Mouse (Mus musculus): Measurements from ENCODE around the gene Mphosph10. TPM values are rescaled to one million over a fixed set of nuclear protein-coding genes. Genes with fewer than 3 reads are reported as not detected.

Mphosph10 gene
- polyA plus RNA-seq, 2 experiments, result 13.4 to 23.0 TPM

DNA sequence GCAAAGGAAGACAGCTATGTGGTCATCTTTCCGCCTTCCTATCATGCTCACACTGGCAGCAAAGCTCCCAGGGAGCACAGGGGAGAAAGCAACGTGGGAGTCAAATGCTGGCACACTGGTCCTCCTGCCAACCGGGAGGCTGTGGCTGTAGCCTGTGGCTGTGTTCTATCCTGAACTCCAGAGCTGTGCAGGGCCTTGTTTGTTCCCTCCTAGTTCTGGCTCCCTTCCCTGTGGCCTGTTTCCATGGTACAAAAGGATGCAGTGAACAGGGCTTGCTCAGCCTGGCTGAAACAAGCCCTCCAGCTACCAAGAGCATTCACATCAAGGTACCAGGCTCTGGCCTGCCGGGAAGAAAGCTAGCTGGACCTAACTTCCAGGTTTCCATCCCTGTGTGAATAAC, 41.0 kb downstream of the Mphosph10 start:
- 51% methylated on average over 4 of the region's 4 CpGs for WGBS (ENCODE audit: insufficient replicate concordance)
- DNase-seq (ENCODE audit: low read depth in 3 of 3, low spot score in 3 of 3), result no peak
- Histone ChIP-seq H3K4me2 (ENCODE audit: low read depth) (no peak overlapping the region), H3K27me3 (ENCODE audit: control insufficient read depth, insufficient read depth, low read length) (no peaks in the 10 kb centered on the region), H3K9ac (replicated peaks) (no peak overlapping the region), H3K9me3 (ENCODE audit: control insufficient read depth, low read length) (no peaks in the 10 kb centered on the region), H3K4me1 (replicated peaks; ENCODE audit: control insufficient read depth in 2 of 2, insufficient read depth in 2 of 2, low read length in 1 of 2) (no peaks in the 10 kb centered on the region), H3K27ac (no peak overlapping the region), H3K4me3 (ENCODE audit: insufficient read depth in 1 of 2, low read depth in 2 of 2, low read length in 2 of 2) (no peak overlapping the region), H3K36me3 (replicated peaks; ENCODE audit: control insufficient read depth, insufficient read depth, low read depth) (no peaks in the 10 kb centered on the region; the same call in 1 of the 2 replicates)
- ATAC-seq (ENCODE audit: insufficient read depth), result no peak
- TF ChIP-seq CTCF (IDR thresholded peaks at IDR 0.05; ENCODE audit: low read depth), result no peak

DNA sequence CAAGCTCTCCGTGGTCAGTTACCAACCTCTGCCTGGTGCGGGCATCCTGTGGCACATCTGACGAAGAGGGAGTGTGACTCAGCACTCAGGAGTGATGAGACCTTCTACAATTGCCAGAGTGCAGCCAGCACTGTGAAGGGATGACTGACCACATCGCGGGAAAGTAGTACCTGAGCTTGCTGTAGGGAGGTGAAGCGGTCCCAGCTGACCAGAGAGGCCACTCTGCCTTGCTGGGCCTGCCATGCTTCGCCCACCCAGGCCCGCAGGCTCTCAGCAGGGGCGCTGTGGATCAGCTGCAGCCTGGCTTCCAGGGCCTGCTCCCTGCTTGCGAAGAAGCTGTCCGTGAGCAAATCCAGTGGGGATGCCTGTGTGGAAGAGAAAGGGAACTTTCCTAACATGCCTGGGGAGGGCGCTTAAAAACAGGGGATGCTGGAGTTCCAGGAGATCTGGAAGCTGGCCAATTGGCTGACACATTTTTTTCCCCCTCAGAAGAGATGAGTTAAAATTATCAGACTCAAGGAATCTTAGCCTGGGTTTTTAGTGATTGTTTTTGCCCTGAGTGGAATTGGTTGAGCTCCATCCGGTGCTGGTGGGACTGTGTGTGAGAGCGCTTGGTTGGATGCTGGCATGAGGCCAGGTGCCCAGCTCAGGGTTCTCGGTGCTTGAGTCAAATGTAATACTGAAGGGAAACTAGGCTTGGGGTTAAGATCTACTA, 42.8 kb downstream of the Mphosph10 start:
- H3K4me2 ChIP-seq (ENCODE audit: low read depth), result no peak overlapping the region
- H3K27me3 ChIP-seq (ENCODE audit: control insufficient read depth, insufficient read depth, low read length), result no peaks in the 10 kb centered on the region
- DNase-seq (ENCODE audit: low read depth in 3 of 3, low spot score in 3 of 3) (no peak), ATAC-seq (ENCODE audit: insufficient read depth) (no peak)
- no peaks in the 10 kb centered on the region for H3K4me1 ChIP-seq (replicated peaks; ENCODE audit: control insufficient read depth in 2 of 2, insufficient read depth in 2 of 2, low read length in 1 of 2)
- 76% methylated on average over 15 of the region's 15 CpGs for WGBS (ENCODE audit: insufficient replicate concordance)
- no peaks in the 10 kb centered on the region; the same call in 1 of the 2 replicates for H3K36me3 ChIP-seq (replicated peaks; ENCODE audit: control insufficient read depth, insufficient read depth, low read depth)
- no peaks in the 10 kb centered on the region for H3K9me3 ChIP-seq (ENCODE audit: control insufficient read depth, low read length)
- no peak overlapping the region for H3K4me3 ChIP-seq (ENCODE audit: insufficient read depth in 1 of 2, low read depth in 2 of 2, low read length in 2 of 2)
- TF ChIP-seq EP300 (IDR thresholded peaks at IDR 0.05; ENCODE audit: low read depth), result no peak
- no peak for TF ChIP-seq CTCF (IDR thresholded peaks at IDR 0.05; ENCODE audit: low read depth)
- H3K9ac ChIP-seq (replicated peaks), result no peak overlapping the region
- no peak overlapping the region for H3K27ac ChIP-seq

DNA sequence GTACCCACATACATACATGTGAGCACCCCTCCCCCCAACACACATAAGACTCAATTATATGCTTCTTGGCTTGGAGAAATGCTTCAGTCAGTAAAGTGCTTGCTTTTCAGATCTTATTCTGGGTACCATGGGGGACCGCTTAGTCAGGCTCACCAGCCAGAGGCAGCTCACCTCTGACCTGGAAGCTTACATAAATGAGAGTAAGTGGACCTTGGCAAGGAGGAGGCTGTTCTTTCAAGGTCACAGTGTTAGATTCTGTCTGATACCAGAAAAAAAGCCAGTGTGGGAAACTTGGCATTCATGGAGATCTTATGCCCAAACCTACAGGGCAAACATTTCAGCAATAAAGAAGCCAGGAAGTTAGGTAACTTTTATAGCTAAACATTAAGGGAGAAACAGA, 44.3 kb downstream of the Mphosph10 start:
- ATAC-seq (ENCODE audit: insufficient read depth), result no peak

DNA sequence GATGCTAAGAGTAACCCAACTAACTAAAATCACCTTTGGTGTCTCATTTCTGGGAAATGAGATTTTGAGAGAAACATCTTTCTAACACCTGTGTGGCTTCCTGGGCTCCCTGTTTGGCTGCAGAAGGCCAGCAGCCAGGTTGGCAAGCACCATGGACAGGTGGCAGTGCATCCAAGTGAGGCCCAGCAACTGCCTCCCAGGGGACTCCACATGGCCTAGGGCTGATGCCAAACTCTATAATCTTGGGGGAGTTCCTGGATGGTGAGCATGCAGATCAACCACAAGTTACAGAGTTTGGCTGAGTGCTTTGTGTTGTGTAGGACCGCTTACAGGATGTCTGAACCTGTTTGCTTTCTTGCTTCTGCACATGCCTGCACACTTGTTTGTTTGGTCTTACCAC, 59.4 kb downstream of the Mphosph10 start:
- 76% methylated on average over 1 of the region's 1 CpGs for WGBS (ENCODE audit: insufficient replicate concordance)

More for the DNA sequence above, 44.3 kb downstream of the Mphosph10 start:
- 76% methylated on average over 1 of the region's 1 CpGs for WGBS (ENCODE audit: insufficient replicate concordance)
- DNase-seq (ENCODE audit: low read depth in 3 of 3, low spot score in 3 of 3), result no peak
- Histone ChIP-seq H3K4me1 (replicated peaks; ENCODE audit: control insufficient read depth in 2 of 2, insufficient read depth in 2 of 2, low read length in 1 of 2) (no peaks in the 10 kb centered on the region), H3K9me3 (ENCODE audit: control insufficient read depth, low read length) (no peaks in the 10 kb centered on the region), H3K27me3 (ENCODE audit: control insufficient read depth, insufficient read depth, low read length) (no peaks in the 10 kb centered on the region), H3K4me3 (ENCODE audit: insufficient read depth in 1 of 2, low read depth in 2 of 2, low read length in 2 of 2) (no peak overlapping the region), H3K4me2 (ENCODE audit: low read depth) (no peak overlapping the region), H3K9ac (replicated peaks) (no peak overlapping the region), H3K36me3 (replicated peaks; ENCODE audit: control insufficient read depth, insufficient read depth, low read depth) (no peaks in the 10 kb centered on the region; the same call in 1 of the 2 replicates), H3K27ac (no peak overlapping the region)
- no peak for TF ChIP-seq EP300 (IDR thresholded peaks at IDR 0.05; ENCODE audit: low read depth)
- no peak for TF ChIP-seq CTCF (IDR thresholded peaks at IDR 0.05; ENCODE audit: low read depth)

DNA sequence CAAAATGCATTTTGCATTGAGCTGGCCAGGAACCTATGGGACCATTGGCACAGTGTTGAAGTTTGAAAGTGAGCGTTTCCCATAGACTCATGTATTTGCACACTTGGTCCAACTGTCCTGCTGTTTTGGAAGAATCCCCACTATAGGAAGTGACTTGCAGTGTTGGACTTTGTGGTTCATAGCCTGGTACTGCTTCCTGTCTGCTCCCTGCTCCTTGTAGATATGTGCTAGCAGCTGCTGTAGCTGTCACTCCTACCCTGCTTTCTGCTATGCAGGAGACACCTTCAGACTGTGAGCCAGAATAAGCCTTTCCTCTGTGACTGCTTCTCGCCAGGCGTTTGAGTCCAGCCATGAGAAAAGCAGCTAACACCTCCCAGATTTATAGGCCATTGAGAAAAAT, 60.8 kb downstream of the Mphosph10 start:
- DNase-seq (ENCODE audit: low read depth in 3 of 3, low spot score in 3 of 3) (no peak), ATAC-seq (ENCODE audit: insufficient read depth) (no peak)
- H3K4me2 ChIP-seq (ENCODE audit: low read depth), result no peak overlapping the region
- no peaks in the 10 kb centered on the region for H3K27me3 ChIP-seq (ENCODE audit: control insufficient read depth, insufficient read depth, low read length)
- no peak overlapping the region for H3K4me3 ChIP-seq (ENCODE audit: insufficient read depth in 1 of 2, low read depth in 2 of 2, low read length in 2 of 2)
- H3K9ac ChIP-seq (replicated peaks), result no peak overlapping the region
- H3K9me3 ChIP-seq (ENCODE audit: control insufficient read depth, low read length), result no peaks in the 10 kb centered on the region
- H3K4me1 ChIP-seq (replicated peaks; ENCODE audit: control insufficient read depth in 2 of 2, insufficient read depth in 2 of 2, low read length in 1 of 2), result no peaks in the 10 kb centered on the region
- no peaks in the 10 kb centered on the region for H3K36me3 ChIP-seq (replicated peaks; ENCODE audit: control insufficient read depth, insufficient read depth, low read depth)
- TF ChIP-seq CTCF (IDR thresholded peaks at IDR 0.05; ENCODE audit: low read depth) (no peak), EP300 (IDR thresholded peaks at IDR 0.05; ENCODE audit: low read depth) (no peak)
- no peak overlapping the region for H3K27ac ChIP-seq
- 65% methylated on average over 3 of the region's 3 CpGs for WGBS (ENCODE audit: insufficient replicate concordance)

More for the DNA sequence above, 59.4 kb downstream of the Mphosph10 start:
- no peaks in the 10 kb centered on the region for H3K27me3 ChIP-seq (ENCODE audit: control insufficient read depth, insufficient read depth, low read length)
- no peaks in the 10 kb centered on the region for H3K36me3 ChIP-seq (replicated peaks; ENCODE audit: control insufficient read depth, insufficient read depth, low read depth)
- DNase-seq (ENCODE audit: low read depth in 3 of 3, low spot score in 3 of 3), result no peak
- H3K4me3 ChIP-seq (ENCODE audit: insufficient read depth in 1 of 2, low read depth in 2 of 2, low read length in 2 of 2), result no peak overlapping the region
- no peak overlapping the region for H3K27ac ChIP-seq
- H3K9me3 ChIP-seq (ENCODE audit: control insufficient read depth, low read length), result no peaks in the 10 kb centered on the region
- no peaks in the 10 kb centered on the region for H3K4me1 ChIP-seq (replicated peaks; ENCODE audit: control insufficient read depth in 2 of 2, insufficient read depth in 2 of 2, low read length in 1 of 2)
- ATAC-seq (ENCODE audit: insufficient read depth), result no peak
- no peak overlapping the region for H3K9ac ChIP-seq (replicated peaks)
- TF ChIP-seq EP300 (IDR thresholded peaks at IDR 0.05; ENCODE audit: low read depth) (no peak), CTCF (IDR thresholded peaks at IDR 0.05; ENCODE audit: low read depth) (no peak)
- no peak overlapping the region for H3K4me2 ChIP-seq (ENCODE audit: low read depth)
